Mouse (Mus musculus) CH12.LX (cell line): ENCODE measurements around the gene Prss8. TPM values are rescaled to one million over a fixed set of nuclear protein-coding genes. Genes with fewer than 3 reads are reported as not detected.

ENCODE experiments used
- DNase-seq: peaks from one replicate; pipeline ENCODE4 v3.0.0-alpha.2; 2013; ENCODE audit errors: extremely low read depth
- H3K27ac ChIP-seq: 2 replicates; pipeline ENCODE4 v1.5.1; 2012; ENCODE audit warnings: low read depth, mild to moderate bottlenecking, control low read depth, moderate library complexity; ENCODE audit not compliant: insufficient read depth
- H3K27me3 ChIP-seq: replicated peaks from 2 replicates; pipeline ENCODE3; 2012; ENCODE audit warnings: inconsistent platforms
- H3K36me3 ChIP-seq, 2 experiments: replicated peaks in 1 of 2; 2 replicates each; pipeline versions ENCODE3 to v1.6.1; 2012; ENCODE audit warnings: inconsistent platforms in 1 of 2, low read length in 1 of 2, mild to moderate bottlenecking in 1 of 2, mixed read lengths in 1 of 2, moderate library complexity in 1 of 2; ENCODE audit not compliant: control insufficient read depth in 1 of 2, insufficient read depth in 1 of 2
- H3K4me1 ChIP-seq, 2 experiments: 2 replicates each; pipeline ENCODE4 v1.6.1; 2012; ENCODE audit warnings: inconsistent platforms in 1 of 2, moderate library complexity in 1 of 2; ENCODE audit not compliant: insufficient read depth in 2 of 2, control insufficient read depth in 1 of 2
- H3K4me2 ChIP-seq: 2 replicates; pipeline ENCODE4 v1.6.1; 2012; ENCODE audit warnings: low read depth, mild to moderate bottlenecking, control low read depth; ENCODE audit not compliant: poor library complexity, insufficient read depth, severe bottlenecking
- H3K4me3 ChIP-seq, 3 experiments: fragments of 150-350 bp in 1 of 3; sonication (generic) in 1 of 3; replicated peaks in 1 of 3; 2 replicates each; pipeline versions ENCODE3 to v1.5.1; 2011 to 2012; ENCODE audit warnings: low read depth in 2 of 3, low read length in 2 of 3, mild to moderate bottlenecking in 2 of 3, moderate library complexity in 2 of 3, control low read depth in 1 of 3, improper control_type of control experiment in 1 of 3, inconsistent platforms in 1 of 3, mixed read lengths in 1 of 3; ENCODE audit not compliant: poor library complexity in 1 of 3
- H3K79me2 ChIP-seq: replicated peaks from 2 replicates; pipeline ENCODE4 v1.6.1; 2012; ENCODE audit warnings: mild to moderate bottlenecking, moderate library complexity; ENCODE audit not compliant: control insufficient read depth, poor library complexity, insufficient read depth, severe bottlenecking; ENCODE audit errors: extremely low read depth
- H3K9ac ChIP-seq: 2 replicates; pipeline ENCODE4 v1.6.1; 2012; ENCODE audit warnings: low read depth, mild to moderate bottlenecking, control low read depth, moderate library complexity; ENCODE audit not compliant: insufficient read depth
- H3K9me3 ChIP-seq: replicated peaks from 2 replicates; pipeline ENCODE3; 2012; ENCODE audit warnings: low read length, inconsistent platforms, mixed read lengths
- BHLHE40 ChIP-seq: IDR thresholded peaks from 2 replicates; pipeline ENCODE4 v1.6.1; 2011; ENCODE audit warnings: mild to moderate bottlenecking, low read depth, low read length, improper control_type of control experiment
- CHD2 ChIP-seq: IDR thresholded peaks from 2 replicates; pipeline ENCODE4 v1.6.1; 2011; ENCODE audit warnings: low read length, improper control_type of control experiment
- E2F4 ChIP-seq: IDR thresholded peaks from 2 replicates; pipeline ENCODE4 v1.6.1; 2011; ENCODE audit warnings: low read depth, low read length, improper control_type of control experiment; ENCODE audit not compliant: insufficient replicate concordance
- ETS1 ChIP-seq: conservative IDR thresholded peaks from 2 replicates; pipeline ENCODE4 v1.6.1; 2012; ENCODE audit warnings: low read depth, mild to moderate bottlenecking, inconsistent platforms, low read length, improper control_type of control experiment, moderate library complexity
- GABPA ChIP-seq: IDR thresholded peaks from 2 replicates; pipeline ENCODE4 v1.6.1; 2012; ENCODE audit warnings: low read depth, low read length, improper control_type of control experiment, inconsistent platforms; ENCODE audit not compliant: insufficient replicate concordance
- HCFC1 ChIP-seq: IDR thresholded peaks from 2 replicates; pipeline ENCODE4 v1.6.1; 2012; ENCODE audit warnings: low read depth, mild to moderate bottlenecking, inconsistent platforms, low read length, improper control_type of control experiment
- IRF4 ChIP-seq: IDR thresholded peaks from 2 replicates; pipeline ENCODE4 v1.6.1; 2014; ENCODE audit warnings: low read depth, mild to moderate bottlenecking, inconsistent platforms, low read length, improper control_type of control experiment
- JUND ChIP-seq: conservative IDR thresholded peaks from 2 replicates; pipeline ENCODE4 v1.6.1; 2011; ENCODE audit warnings: low read depth, low read length, improper control_type of control experiment
- MAFK ChIP-seq: IDR thresholded peaks from 2 replicates; pipeline ENCODE4 v1.6.1; 2011; ENCODE audit warnings: low read length, improper control_type of control experiment; ENCODE audit not compliant: insufficient replicate concordance
- MAX ChIP-seq: IDR thresholded peaks from 2 replicates; pipeline ENCODE4 v1.6.1; 2011; ENCODE audit warnings: low read length, improper control_type of control experiment
- MXI1 ChIP-seq: IDR thresholded peaks from 2 replicates; pipeline ENCODE4 v1.6.1; 2011; ENCODE audit warnings: mild to moderate bottlenecking, low read depth, low read length, improper control_type of control experiment
- NRF1 ChIP-seq: IDR thresholded peaks from 2 replicates; pipeline ENCODE4 v1.6.1; 2014; ENCODE audit warnings: low read depth, mild to moderate bottlenecking, inconsistent platforms, low read length, improper control_type of control experiment, moderate library complexity
- PAX5 ChIP-seq: IDR thresholded peaks from 2 replicates; pipeline ENCODE4 v1.6.1; 2012; ENCODE audit warnings: low read length, inconsistent platforms, mixed read lengths
- RAD21 ChIP-seq: IDR thresholded peaks from 2 replicates; pipeline ENCODE4 v1.6.1; 2011; ENCODE audit warnings: low read depth, mild to moderate bottlenecking, low read length, improper control_type of control experiment, moderate library complexity
- SIN3A ChIP-seq: IDR thresholded peaks from 2 replicates; pipeline ENCODE4 v1.6.1; 2012; ENCODE audit warnings: low read length, improper control_type of control experiment, inconsistent platforms
- SMC3 ChIP-seq: IDR thresholded peaks from 2 replicates; pipeline ENCODE4 v1.6.1; 2011; ENCODE audit warnings: low read depth, low read length, improper control_type of control experiment
- TBP ChIP-seq: conservative IDR thresholded peaks from 2 replicates; pipeline ENCODE4 v1.6.1; 2011; ENCODE audit warnings: low read depth, low read length, improper control_type of control experiment
- USF1 ChIP-seq: IDR thresholded peaks from 2 replicates; pipeline ENCODE4 v1.6.1; 2014; ENCODE audit warnings: low read depth, mild to moderate bottlenecking, inconsistent platforms, low read length, improper control_type of control experiment
- ZC3H11A ChIP-seq: IDR thresholded peaks from 2 replicates; pipeline ENCODE4 v1.6.1; 2012; ENCODE audit warnings: low read depth, mild to moderate bottlenecking, inconsistent platforms, low read length, improper control_type of control experiment
- ZKSCAN1 ChIP-seq: IDR thresholded peaks from 2 replicates; pipeline ENCODE4 v1.6.1; 2012; ENCODE audit warnings: low read depth, inconsistent platforms, low read length, improper control_type of control experiment, borderline replicate concordance
- ZMIZ1 ChIP-seq: IDR thresholded peaks from 2 replicates; pipeline ENCODE4 v1.6.1; 2012; ENCODE audit warnings: low read depth, mild to moderate bottlenecking, inconsistent platforms, low read length, improper control_type of control experiment
- ZNF384 ChIP-seq: IDR thresholded peaks from 2 replicates; pipeline ENCODE4 v1.6.1; 2012; ENCODE audit warnings: low read depth, low read length, improper control_type of control experiment, inconsistent platforms
- dilution Hi-C: fragments of 300-500 bp; cut with MboI; formaldehyde crosslinking; loops from 2 replicates; pipeline ENCODE4 v1.14.3; 2020; ENCODE audit warnings: low sequenced_read_pairs; ENCODE audit not compliant: extremely low pct_unique_long_range_greater_than_20kb, extremely low pct_ligation_motif_present
- in situ Hi-C: fragments of 300-500 bp; cut with MboI; formaldehyde crosslinking; loops from 3 replicates; pipeline ENCODE4 v1.14.3; 2019; ENCODE audit warnings: low sequenced_read_pairs, low pct_ligation_motif_present, low pct_unique_long_range_greater_than_20kb, mixed read lengths
- polyA plus RNA-seq: library from polyadenylated mRNA; unstranded; fragments of >175 nt; gene quantifications from 2 replicates; pipeline ENCODE4 v1.2.1, GENCODE M21; 2012; ENCODE audit warnings: low read depth; ENCODE audit not compliant: insufficient read length
- total RNA-seq, 2 experiments: library from RNA; depleted of rRNA; stranded (reverse); fragments of 300-350 nt in 1 of 2; fragments of >200 nt in 1 of 2; gene quantifications; 2 replicates each; pipeline ENCODE4 v1.2.3; 2012 to 2014

The Prss8 gene
- total and polyA plus RNA-seq, 3 experiments, result 0.08 TPM; not detected in 2

DNA sequence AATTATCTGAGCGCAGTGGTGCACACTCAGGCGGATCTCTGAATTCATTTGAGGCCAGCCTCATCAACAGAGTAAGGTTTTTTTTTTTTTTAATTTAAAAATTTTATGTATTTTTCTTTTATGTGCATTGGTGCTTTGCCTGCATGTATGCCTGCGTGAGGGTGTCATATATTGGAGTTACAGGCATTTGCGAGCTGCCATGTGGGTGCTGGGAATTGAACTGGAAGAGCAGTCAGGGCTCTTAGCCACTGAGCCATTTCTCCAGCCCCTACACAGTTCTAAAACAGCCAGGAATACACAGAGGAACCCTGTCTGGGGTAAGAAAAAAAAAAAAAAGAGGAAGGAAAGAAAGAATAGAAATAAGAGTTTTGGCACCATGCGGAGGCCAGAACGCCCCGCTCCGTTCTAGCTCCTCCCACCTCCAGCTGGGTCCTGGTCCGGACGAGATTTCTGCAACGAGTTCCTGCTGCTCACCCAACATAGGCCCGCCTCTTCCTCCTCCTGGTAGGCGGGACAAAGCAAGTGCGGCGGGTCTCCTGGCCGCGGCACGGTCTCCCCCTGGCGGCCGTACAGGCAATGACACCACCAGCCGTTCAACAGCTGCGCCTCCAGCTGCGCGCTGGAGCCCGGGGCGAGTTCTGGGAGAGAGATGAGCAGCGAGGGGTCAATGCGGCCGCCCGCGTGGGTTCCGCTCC lies 5.3 kb upstream of the Prss8 start (continued):
- TF ChIP-seq JUND (no peak), SIN3A (peak; percentile 96), TBP (peak; percentile 47; the same call in 1 of the 2 replicates), MAFK (no peak), BHLHE40 (no peak; the same call in 1 of the 2 replicates), USF1 (no peak), NRF1 (peak; percentile 72), IRF4 (peak; percentile 48; the same call in 1 of the 2 replicates), MXI1 (peak; percentile 90), E2F4 (0 out of 2 replicates have a peak, but pooled peaks have one; percentile 40), ETS1 (peak; percentile 53)

DNA sequence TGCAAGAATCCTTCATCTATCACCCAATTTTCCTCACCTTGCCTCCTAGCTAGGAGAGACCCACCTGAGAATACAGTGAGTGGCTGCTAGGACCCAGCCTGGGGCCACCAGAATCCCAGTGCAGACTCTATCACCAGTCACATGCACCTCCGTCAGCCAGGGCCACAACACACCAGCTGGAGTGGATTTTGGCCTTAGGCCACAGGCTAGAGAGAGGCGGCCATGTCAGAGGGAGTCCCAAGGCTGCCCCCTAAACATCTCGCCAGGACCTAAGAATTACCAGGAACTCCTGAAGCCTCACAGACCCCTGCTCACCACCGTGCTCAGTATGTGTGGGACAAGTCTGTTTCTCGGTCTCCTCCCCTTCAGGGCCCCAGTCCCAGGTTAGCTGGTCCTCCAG lies 4.2 kb upstream of the Prss8 start:
- H3K4me1 ChIP-seq, result peaks cover 8 to 46% of the 10 kb centered on the region in 2 experiments
- dilution Hi-C loops, result no loop called here

More for the DNA sequence above, 4.2 kb upstream of the Prss8 start:
- Histone ChIP-seq H3K27me3 (peaks cover 10% of the 10 kb centered on the region), H3K9ac (no peak overlapping the region), H3K36me3 (peaks cover 0 to 2% of the 10 kb centered on the region in 2 experiments)
- TF ChIP-seq ZC3H11A (no peak), HCFC1 (no peak), ETS1 (no peak), NRF1 (no peak), GABPA (no peak), IRF4 (no peak), MAFK (no peak), SMC3 (no peak), PAX5 (no peak), RAD21 (no peak), MAX (no peak), TBP (no peak), ZMIZ1 (no peak), BHLHE40 (no peak), SIN3A (no peak), ZKSCAN1 (no peak), CHD2 (no peak), USF1 (no peak), ZNF384 (no peak)
- TF ChIP-seq, all 38 proteins: peak for 0
- Histone ChIP-seq H3K79me2 (no peaks in the 10 kb centered on the region), H3K4me3 (no peak overlapping the region), H3K9me3 (no peaks in the 10 kb centered on the region), H3K27ac (no peak overlapping the region), H3K4me2 (no peak overlapping the region)
- DNase-seq, result no peak
- in situ Hi-C loops, result loop anchor here (5.0 kb wide), 1 partner anchor 157 kb away; the partner anchor contains the start of gene Setd1a
